Mouse (Mus musculus): ENCODE data around the gene Hspa1b. TPM values are rescaled to one million over a fixed set of nuclear protein-coding genes. Genes with fewer than 3 reads are reported as not detected.
"Not testable (repeated sequence)": the region's sequence is repeated elsewhere in the genome, so short reads cannot be mapped to it uniquely, and the experiment has no call there.

Gene Hspa1b
- polyA plus RNA-seq, 1 experiment from 2014 or later = 0.20 TPM

DNA sequence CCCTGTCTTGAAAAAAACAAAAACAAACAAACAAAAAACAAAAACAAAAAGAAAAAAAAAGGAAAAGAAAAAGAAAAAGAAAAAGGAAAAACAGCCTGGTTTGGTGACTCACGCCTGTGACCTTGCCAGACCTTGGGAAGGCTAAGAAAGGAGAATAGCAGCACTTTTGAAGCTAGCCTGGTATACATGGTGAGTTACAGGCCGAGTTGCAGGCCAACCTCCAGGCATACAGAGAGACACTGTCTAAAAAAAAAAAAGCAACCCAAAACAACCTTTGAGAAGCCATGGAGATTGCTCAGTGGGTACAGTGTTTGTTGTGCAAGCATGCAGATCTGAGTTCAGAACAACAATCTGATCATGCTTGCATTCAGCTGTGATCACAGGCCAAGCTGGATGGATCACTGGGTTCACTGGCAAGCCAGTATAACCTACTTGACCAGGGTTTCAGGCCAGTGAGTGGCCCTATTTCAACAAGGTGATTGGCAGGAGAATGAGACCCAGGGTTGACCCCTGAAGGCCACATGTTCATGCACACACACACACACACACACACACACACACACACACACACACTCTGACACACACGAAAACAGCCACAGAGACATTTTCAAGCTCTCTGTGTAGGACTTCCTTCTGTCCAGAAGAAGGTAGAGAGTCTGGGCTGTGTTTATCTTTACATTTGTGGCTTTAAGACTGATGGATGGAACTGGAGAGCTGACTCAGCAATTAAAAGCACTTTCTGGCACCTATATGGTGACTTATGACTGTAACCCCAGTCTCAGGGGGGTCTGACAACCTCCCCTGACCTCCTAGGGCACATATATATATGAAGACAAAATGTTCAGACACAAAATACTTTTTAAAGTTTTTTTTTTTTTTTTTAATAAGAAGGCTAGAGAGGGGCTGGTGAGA lies 16.8 kb upstream of the Hspa1b start:
- DNase-seq (ENCODE audit: low spot score) = no peak

DNA sequence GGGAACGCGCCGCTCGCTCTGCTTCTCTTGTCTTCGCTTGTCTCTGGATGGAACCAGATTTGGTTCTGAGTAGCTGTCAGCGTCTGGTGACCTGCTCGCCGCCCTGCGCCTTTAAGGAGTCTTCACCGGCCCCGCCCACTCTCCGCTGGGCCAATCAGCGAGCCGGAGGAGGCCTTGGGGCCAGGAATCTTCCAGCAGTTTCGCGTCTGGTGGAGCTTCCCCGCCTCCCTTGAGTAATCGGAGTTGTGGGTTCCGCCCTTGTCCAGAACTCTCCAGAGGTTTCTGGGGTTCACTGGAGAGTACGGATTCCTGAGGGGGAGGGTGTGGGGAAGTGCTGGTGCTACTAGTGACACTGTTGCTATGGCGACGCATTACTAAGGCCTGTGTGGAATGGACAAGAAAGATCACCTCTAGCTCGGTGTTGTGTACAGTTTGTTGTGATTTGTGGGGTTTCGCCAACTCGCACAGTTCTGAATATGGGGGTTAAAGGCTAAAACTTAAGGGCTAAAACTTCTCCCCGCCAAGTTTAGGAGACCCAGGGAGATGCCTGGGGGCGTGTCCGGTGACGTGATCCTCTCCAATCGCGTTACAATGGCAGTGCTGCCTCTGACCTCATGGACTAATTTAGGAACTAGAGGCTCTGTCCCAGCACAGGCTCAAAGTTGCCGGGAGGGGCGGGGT lies 13.2 kb upstream of the Hspa1b start, which contains the start of the genes Hspa1a and Hspa1l:
TSS of gene Hspa1a (minus strand) at position 88 of the 681 bp plus-strand sequence.
TSS of gene Hspa1l (plus strand) at position 635 of the 681 bp plus-strand sequence.
- WGBS = 1% methylated on average over 30 of the region's 33 CpGs
- not testable (repeated sequence) for H3K9me3 ChIP-seq, H3K36me3 ChIP-seq
- DNase-seq (ENCODE audit: low spot score) = peak; percentile 91
- Histone ChIP-seq H3K27me3 (ENCODE audit: insufficient read depth, poor library complexity, severe bottlenecking) (peaks cover 31% of the 10 kb centered on the region), H3K4me1 (peaks cover 14% of the 10 kb centered on the region), H3K4me3 (peak within 1 kb of the TSS; percentile 62), H3K27ac (peak within 1 kb of the TSS; percentile 87)

More for the DNA sequence above, 16.8 kb upstream of the Hspa1b start:
- WGBS = 73% methylated on average over 3 of the region's 3 CpGs
- Histone ChIP-seq H3K27me3 (ENCODE audit: insufficient read depth, poor library complexity, severe bottlenecking) (peaks cover 4% of the 10 kb centered on the region; the same call in 1 of the 2 replicates), H3K9me3 (no peaks in the 10 kb centered on the region), H3K27ac (no peak overlapping the region), H3K4me1 (peaks cover 11% of the 10 kb centered on the region), H3K4me3 (no peak overlapping the region), H3K36me3 (peaks cover 6% of the 10 kb centered on the region; the same call in 1 of the 2 replicates)

DNA sequence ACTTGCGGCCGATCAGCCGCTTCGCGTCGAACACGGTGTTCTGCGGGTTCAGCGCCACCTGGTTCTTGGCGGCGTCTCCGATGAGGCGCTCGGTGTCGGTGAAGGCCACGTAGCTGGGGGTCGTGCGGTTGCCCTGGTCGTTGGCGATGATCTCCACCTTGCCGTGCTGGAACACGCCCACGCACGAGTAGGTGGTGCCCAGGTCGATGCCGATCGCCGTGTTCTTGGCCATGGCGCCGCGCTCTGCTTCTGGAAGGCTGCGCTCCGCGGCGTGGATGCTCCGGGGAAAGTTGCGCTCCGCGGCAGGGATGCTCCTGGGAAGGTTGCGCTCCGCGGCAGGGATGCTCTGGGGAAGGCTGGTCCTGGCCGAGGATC lies 12.6 kb upstream of the Hspa1b start:
- H3K36me3 ChIP-seq; H3K9me3 ChIP-seq; DNase-seq (ENCODE audit: low spot score); H3K27ac ChIP-seq: not testable (repeated sequence)
- H3K4me3 ChIP-seq = peak overlapping the region; percentile 62
- 3% methylated on average over 28 of the region's 43 CpGs for WGBS
- H3K27me3 ChIP-seq (ENCODE audit: insufficient read depth, poor library complexity, severe bottlenecking) = peaks cover 36% of the 10 kb centered on the region
- H3K4me1 ChIP-seq = peaks cover 15% of the 10 kb centered on the region

DNA sequence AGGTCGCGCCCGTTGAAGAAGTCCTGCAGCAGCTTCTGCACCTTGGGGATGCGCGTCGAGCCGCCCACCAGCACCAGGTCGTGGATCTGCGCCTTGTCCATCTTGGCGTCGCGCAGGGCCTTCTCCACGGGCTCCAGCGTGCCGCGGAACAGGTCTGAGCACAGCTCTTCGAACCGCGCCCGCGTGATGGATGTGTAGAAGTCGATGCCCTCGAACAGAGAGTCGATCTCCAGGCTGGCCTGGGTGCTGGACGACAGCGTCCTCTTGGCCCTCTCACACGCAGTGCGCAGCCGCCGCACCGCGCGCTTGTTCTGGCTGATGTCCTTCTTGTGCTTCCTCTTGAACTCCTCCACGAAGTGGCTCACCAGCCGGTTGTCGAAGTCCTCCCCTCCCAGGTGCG lies 11.8 kb upstream of the Hspa1b start:
- 30% methylated on average over 19 of the region's 37 CpGs for WGBS
- Histone ChIP-seq H3K27me3 (ENCODE audit: insufficient read depth, poor library complexity, severe bottlenecking) (peaks cover 42% of the 10 kb centered on the region), H3K4me1 (peaks cover 15% of the 10 kb centered on the region)
- H3K9me3 ChIP-seq; DNase-seq (ENCODE audit: low spot score); H3K36me3 ChIP-seq; H3K27ac ChIP-seq; H3K4me3 ChIP-seq: not testable (repeated sequence)

DNA sequence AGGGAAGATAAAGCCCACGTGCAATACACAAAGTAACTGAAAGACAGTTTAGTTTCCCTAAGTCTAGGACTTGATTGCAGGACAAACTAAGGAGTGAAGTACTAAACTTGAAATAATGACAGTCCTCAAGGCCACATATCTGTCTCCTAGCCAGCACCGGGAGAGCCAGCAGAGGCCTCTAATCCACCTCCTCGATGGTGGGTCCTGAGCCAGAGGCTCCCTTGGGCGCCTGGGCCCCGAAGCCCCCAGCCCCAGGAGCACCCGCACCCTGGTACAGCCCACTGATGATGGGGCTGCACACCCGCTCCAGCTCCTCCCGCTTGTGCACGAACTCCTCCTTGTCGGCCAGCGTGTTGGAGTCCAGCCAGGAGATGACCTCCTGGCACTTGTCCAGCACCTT lies 10.8 kb upstream of the Hspa1b start, which contains the start of gene Gm20481:
TSS of gene Gm20481 (plus strand) at position 91 of the 400 bp plus-strand sequence.
- peaks cover 44% of the 10 kb centered on the region for H3K27me3 ChIP-seq (ENCODE audit: insufficient read depth, poor library complexity, severe bottlenecking)
- not testable (repeated sequence) for DNase-seq (ENCODE audit: low spot score); H3K4me3 ChIP-seq; H3K36me3 ChIP-seq; H3K27ac ChIP-seq; H3K9me3 ChIP-seq
- peaks cover 15% of the 10 kb centered on the region for H3K4me1 ChIP-seq
- 63% methylated on average over 7 of the region's 11 CpGs for whole genome bisulfite sequencing

DNA sequence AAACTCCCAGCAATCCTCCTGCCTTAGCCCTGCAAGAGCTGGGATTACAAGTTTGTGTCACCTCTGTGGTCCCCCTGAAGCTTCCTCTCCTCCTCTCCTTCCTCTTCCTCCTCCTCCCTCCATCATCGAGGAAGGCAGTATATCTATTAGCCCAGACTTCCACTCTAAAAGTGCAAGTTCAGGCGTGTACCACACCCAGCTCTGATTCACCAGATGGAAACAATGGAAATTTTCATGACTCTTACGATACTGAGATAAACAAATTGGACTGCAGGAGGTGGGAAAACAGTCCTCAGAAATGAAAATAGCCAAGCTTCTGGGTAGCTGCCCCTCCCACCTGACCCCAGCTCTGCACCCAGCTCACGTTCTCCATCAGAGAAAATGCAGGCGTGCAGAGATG lies 6.6 kb upstream of the Hspa1b start:
- 56% methylated on average over 5 of the region's 5 CpGs for WGBS
- H3K27ac ChIP-seq = no peak overlapping the region

DNA sequence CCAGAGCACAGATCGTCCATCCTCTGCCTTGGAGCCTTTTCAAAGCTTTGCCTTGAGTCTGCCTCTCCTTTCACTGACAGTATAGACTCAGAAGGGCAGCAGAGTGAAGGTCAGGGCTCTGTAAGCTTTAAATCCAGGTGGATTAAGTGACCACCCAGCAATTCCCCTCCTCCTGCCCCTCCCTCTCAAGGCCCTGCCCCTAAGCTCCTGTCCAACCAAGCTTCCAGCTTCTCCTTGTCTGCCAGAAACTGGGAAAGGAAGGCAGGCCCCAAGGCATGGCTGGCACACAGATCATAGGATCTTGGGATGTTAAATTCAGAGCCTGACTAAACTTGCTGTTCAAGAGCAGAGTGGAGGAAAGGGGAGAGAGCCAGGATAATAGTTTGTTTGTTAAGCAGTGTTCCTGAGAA lies 5.6 kb upstream of the Hspa1b start:
- 0 out of 2 replicates have a peak overlapping the region, but pooled peaks have one; percentile 3 for H3K27ac ChIP-seq
- peaks cover 62% of the 10 kb centered on the region for H3K27me3 ChIP-seq (ENCODE audit: insufficient read depth, poor library complexity, severe bottlenecking)
- 11% methylated on average over 1 of the region's 1 CpGs for WGBS
- H3K9me3 ChIP-seq = no peaks in the 10 kb centered on the region
- no peaks in the 10 kb centered on the region for H3K36me3 ChIP-seq
- no peak for DNase-seq (ENCODE audit: low spot score)
- H3K4me3 ChIP-seq = no peak overlapping the region
- peaks cover 12% of the 10 kb centered on the region for H3K4me1 ChIP-seq

More for the DNA sequence above, 6.6 kb upstream of the Hspa1b start:
- Histone ChIP-seq H3K4me3 (no peak overlapping the region), H3K9me3 (no peaks in the 10 kb centered on the region), H3K4me1 (peaks cover 6% of the 10 kb centered on the region; the same call in 1 of the 2 replicates), H3K36me3 (no peaks in the 10 kb centered on the region), H3K27me3 (ENCODE audit: insufficient read depth, poor library complexity, severe bottlenecking) (peaks cover 66% of the 10 kb centered on the region)
- no peak for DNase-seq (ENCODE audit: low spot score)

DNA sequence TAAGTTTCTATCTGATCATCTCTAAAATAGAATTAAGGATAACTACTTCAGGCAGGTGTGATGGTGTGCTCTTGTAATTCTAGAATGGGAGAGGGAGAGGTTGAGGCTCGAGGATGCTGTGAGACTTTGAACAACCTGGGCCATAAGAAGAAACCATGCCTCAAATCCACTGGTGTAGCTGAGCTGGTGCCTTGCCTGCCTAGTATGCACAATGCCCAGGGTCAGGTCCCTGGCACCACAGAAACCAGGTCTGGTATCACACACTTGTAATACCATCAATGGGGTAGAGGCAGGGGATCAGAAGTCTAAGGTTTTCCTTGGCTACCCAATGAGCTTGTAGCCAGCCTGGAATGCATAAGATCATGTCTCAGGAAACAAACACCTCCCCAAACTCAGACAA lies 3.8 kb upstream of the Hspa1b start:
- Histone ChIP-seq H3K4me3 (no peak overlapping the region), H3K4me1 (peaks cover 12% of the 10 kb centered on the region), H3K9me3 (no peaks in the 10 kb centered on the region), H3K27me3 (ENCODE audit: insufficient read depth, poor library complexity, severe bottlenecking) (peaks cover 44% of the 10 kb centered on the region), H3K36me3 (no peaks in the 10 kb centered on the region), H3K27ac (no peak overlapping the region)
- DNase-seq (ENCODE audit: low spot score) = no peak
- WGBS = 68% methylated on average over 1 of the region's 1 CpGs

DNA sequence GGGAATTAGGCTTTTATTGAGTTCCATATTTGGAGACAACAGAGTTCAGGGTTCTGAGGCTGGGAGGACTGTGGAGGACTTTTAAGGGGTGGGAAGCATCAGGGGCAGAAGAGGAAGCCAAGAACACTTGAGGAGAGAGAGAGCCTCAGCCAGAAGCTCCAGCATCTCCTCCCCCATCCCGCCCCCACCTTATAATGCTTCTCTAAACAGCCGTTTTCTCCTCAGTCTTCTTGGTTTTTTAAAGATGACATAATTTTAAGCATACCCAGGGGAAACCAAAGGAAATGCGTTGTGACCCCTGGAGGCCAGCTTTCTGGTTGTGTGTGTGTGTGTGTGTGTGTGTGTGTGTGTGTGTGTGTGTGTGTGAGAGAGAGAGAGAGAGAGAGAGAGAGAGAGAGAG lies 3.1 kb upstream of the Hspa1b start:
- no peak overlapping the region for H3K4me3 ChIP-seq
- H3K27me3 ChIP-seq (ENCODE audit: insufficient read depth, poor library complexity, severe bottlenecking) = peaks cover 37% of the 10 kb centered on the region; the same call in 1 of the 2 replicates
- DNase-seq (ENCODE audit: low spot score) = no peak
- H3K27ac ChIP-seq = no peak overlapping the region
- 22% methylated on average over 3 of the region's 3 CpGs for WGBS
- no peaks in the 10 kb centered on the region for H3K36me3 ChIP-seq
- H3K4me1 ChIP-seq = peaks cover 7% of the 10 kb centered on the region
- H3K9me3 ChIP-seq = no peaks in the 10 kb centered on the region

DNA sequence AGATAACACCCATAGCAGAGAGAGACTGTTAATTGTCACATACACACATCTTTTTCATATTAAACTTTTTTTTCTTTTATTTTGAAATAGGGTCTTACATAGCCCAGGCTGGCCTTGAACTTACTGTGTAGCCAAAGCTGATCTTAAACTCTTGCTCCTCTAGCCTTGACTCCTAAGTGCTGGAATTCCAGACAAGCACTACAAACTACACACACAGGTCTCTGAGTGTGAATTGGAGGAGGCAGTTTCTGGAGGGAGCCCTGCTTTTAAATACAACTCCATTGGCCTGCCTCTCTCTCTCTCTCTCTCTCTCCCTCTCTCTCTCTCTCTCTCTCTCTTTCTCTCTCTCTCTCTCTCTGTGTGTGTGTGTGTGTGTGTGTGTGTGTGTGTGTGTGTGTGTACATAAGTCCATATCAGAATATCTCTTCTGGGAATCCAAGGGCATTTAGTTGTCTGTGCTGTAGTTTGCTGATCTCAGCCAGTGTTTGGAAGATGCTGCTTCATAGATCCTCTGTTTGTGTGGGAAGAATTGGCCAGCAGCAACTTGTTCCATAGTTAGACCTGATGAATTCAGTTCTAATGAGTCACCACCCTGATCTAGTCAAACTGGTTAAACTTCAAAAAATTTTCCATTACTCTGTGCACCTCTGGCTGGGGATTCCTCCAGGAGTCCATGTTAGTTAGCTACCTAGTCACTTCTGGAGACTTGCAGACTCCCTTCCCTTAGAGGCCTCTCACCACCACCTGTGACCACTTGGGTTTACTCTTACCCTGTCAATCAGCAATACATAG lies 1.9 kb upstream of the Hspa1b start:
- H3K36me3 ChIP-seq = no peaks in the 10 kb centered on the region
- no peaks in the 10 kb centered on the region for H3K9me3 ChIP-seq
- H3K4me3 ChIP-seq = no peak overlapping the region
- DNase-seq (ENCODE audit: low spot score) = no peak
- H3K27ac ChIP-seq = no peak overlapping the region
- peaks cover 7% of the 10 kb centered on the region for H3K4me1 ChIP-seq
- H3K27me3 ChIP-seq (ENCODE audit: insufficient read depth, poor library complexity, severe bottlenecking) = peaks cover 33% of the 10 kb centered on the region; the same call in 1 of the 2 replicates

DNA sequence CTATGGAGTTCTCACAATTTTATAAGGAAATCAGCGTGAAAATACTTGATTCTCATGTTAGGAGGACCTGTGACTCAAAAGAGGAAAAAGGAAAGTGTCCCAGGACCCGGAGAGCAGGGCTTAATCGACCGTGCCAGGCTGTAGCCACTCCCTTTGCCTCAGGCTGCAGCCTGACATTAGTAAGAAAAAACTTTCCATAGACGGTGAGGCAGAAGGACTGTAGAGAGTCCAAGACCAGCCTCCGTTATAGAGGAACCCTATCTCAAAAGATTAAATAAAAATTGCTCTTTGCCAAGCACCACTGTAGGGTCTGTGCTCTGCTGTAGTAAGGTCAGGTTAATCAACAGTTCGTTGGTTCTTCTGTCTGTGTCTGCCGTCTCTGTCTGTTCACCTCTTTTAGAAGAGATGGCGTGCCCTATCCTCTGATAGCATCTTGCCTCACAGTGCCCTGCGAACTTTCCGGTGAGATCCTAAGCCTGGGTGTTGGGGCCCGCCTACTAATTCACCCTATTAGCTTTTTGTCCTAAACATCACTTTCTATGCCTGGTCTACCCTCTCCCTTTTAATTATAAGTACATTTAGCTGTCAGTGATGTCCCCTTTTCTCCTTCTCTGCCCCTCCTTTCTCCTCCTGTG lies 960 bp upstream of the Hspa1b start:
- H3K4me3 ChIP-seq = peak overlapping the region; percentile 58
- peaks cover 40% of the 10 kb centered on the region; the same call in 1 of the 2 replicates for H3K27me3 ChIP-seq (ENCODE audit: insufficient read depth, poor library complexity, severe bottlenecking)
- peak overlapping the region; percentile 88 for H3K27ac ChIP-seq
- H3K4me1 ChIP-seq = peaks cover 7% of the 10 kb centered on the region
- WGBS = 10% methylated on average over 12 of the region's 12 CpGs
- no peaks in the 10 kb centered on the region for H3K36me3 ChIP-seq
- no peaks in the 10 kb centered on the region for H3K9me3 ChIP-seq
- no peak for DNase-seq (ENCODE audit: low spot score)

DNA sequence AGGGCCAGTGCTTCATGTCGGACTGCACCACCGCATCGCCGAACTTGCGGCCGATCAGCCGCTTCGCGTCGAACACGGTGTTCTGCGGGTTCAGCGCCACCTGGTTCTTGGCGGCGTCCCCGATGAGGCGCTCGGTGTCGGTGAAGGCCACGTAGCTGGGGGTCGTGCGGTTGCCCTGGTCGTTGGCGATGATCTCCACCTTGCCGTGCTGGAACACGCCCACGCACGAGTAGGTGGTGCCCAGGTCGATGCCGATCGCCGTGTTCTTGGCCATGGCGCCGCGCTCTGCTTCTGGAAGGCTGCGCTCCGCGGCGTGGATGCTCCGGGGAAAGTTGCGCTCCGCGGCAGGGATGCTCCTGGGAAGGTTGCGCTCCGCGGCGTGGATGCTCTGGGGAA lies 306 bp downstream of the Hspa1b start:
- peak overlapping the region; percentile 58 for H3K4me3 ChIP-seq
- H3K4me1 ChIP-seq; H3K27ac ChIP-seq; DNase-seq (ENCODE audit: low spot score); H3K9me3 ChIP-seq; H3K36me3 ChIP-seq: not testable (repeated sequence)
- peaks cover 41% of the 10 kb centered on the region; the same call in 1 of the 2 replicates for H3K27me3 ChIP-seq (ENCODE audit: insufficient read depth, poor library complexity, severe bottlenecking)
- 4% methylated on average over 26 of the region's 47 CpGs for WGBS

Measured in heart, embryonic 10.5 days (tissue).